Mouse (Mus musculus): ENCODE results near the gene Atp5j2.
"Not testable (repeated sequence)": the region's sequence is repeated elsewhere in the genome, so short reads cannot be mapped to it uniquely, and the experiment has no call there.

The Atp5j2 gene

GRCm38 (mm10) chr5:145191962-145192361 lies at the start of gene Atp5j2:
Gene Atp5j2, minus strand, starts transcription at chr5:145192062.
- DNase-seq (ENCODE audit: low read depth, low spot score) = no peak

DNA sequence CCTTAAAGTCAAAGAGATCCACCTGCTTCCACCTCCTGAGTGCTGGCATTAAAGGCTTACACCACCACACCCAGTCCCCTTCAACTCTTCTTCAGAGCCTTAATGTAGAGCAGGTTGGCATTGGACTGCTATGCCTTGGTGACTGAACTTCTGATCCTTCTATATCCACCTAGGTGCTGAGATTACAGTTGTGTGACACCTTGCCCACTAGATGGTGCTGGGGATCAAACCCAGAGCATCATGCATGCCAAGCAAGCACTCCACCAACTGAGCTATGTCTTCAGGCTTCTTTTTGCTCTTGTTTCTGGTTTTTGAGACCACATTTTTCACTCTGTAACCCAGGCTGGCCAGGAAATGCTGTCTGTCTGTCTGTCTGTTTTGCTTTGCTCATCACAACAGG lies 42.8 kb upstream of the Atp5j2 start:
- peak; percentile 79 for DNase-seq (ENCODE audit: low read depth, low spot score)

- DNase-seq (ENCODE audit: low read depth, low spot score) = peak; percentile 72
Measured at GRCm38 (mm10) chr5:145231893-145232411, 40.1 kb upstream of the Atp5j2 start.

DNA sequence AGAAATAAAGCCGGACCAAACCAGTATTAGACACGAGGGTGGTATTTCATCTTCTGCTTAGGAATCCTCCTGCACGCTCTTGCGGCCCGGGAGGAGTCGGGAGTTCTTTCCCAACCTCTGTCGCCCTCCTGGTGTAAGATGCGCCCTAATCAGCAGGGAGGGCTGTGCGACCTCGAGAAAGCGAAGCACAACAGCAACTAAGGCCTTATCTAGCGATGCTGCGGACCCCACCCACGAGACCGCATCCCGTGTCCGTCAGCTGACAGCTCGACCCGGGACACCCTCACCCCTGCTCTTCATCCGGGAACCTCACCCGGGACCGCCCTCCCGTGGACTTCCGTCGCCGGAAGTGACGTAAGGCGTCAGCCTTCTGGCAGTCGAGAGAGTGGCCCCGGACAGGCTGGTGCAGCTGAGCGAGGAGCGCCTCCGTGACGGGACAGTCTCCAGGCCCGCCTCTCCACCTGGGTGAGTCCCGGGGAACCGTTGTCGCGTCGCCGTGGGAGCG lies 39.6 kb upstream of the Atp5j2 start, which contains the start of gene Zfp655:
TSS of gene Zfp655 (plus strand) at position 349 of the 505 bp plus-strand sequence.
- DNase-seq (ENCODE audit: low read depth, low spot score) = peak; percentile 98

- DNase-seq (ENCODE audit: low read depth, low spot score) = no peak
Measured at GRCm38 (mm10) chr5:145230641-145231040, 38.8 kb upstream of the Atp5j2 start.

- not testable (repeated sequence) for DNase-seq (ENCODE audit: low read depth, low spot score)
Measured at GRCm38 (mm10) chr5:145229283-145229682, 37.4 kb upstream of the Atp5j2 start.

DNA sequence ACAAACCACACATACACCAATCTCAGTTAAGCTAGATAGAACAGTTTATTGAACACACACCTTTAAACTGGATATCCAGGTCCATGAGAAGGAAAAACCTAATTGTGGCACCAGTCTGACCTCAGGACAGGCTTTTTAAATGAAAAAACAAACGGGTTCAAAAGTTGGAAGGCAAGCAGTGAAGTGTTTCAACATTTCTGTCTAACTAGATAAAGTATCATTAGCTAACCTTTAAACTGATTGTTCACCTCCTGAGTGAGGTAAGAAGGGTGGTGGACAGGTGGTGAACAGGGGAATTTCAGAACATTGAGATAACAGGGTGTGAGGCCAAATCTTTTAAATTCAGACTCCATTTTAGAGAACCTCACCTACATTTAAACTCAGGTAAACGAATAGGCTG lies 34.6 kb upstream of the Atp5j2 start:
- DNase-seq (ENCODE audit: low read depth, low spot score) = no peak

- no peak for DNase-seq (ENCODE audit: low read depth, low spot score)
Measured at GRCm38 (mm10) chr5:145223395-145223794, 31.5 kb upstream of the Atp5j2 start.

GRCm38 (mm10) chr5:145222840-145223239 lies 31.0 kb upstream of the Atp5j2 start:
- DNase-seq (ENCODE audit: low read depth, low spot score) = peak; percentile 85

GRCm38 (mm10) chr5:145219981-145220380 lies 28.1 kb upstream of the Atp5j2 start:
- no peak for DNase-seq (ENCODE audit: low read depth, low spot score)

DNA sequence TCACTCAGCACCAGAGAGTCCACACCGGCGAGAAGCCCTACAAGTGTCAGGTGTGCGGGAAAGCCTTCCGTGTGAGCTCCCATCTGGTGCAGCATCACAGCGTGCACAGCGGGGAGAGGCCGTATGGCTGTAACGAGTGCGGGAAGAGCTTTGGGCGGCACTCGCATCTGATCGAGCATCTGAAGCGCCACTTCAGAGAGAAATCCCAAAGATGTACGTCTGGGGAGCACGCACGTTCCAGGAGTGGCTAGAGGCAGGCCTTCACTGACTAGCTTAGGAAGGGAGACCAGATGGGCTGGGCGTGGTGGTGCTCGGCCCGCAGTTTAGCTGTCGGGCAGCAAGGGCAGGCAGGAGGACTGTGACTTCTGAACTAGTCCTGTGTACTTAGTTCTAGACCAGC lies 26.8 kb upstream of the Atp5j2 start:
- no peak for DNase-seq (ENCODE audit: low read depth, low spot score)

DNA sequence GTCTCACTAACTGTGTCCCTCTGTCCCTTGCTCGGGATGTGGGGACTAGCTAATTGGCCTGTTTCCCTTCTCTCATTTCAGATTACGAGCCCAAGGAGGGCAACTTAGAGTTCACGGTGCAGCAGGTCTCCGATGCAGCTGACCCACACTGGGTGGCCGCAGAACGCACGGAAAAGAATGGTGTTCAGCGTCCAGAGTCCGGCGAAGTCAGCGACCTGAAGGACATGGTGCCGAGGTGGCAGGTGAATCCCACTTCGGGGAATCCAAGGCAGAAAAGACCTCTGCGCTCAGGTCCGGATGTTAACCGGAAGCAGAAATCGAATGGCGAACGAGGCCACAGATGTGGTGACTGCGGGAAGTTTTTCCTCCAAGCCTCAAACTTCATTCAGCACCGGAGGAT lies 26.3 kb upstream of the Atp5j2 start:
- DNase-seq (ENCODE audit: low read depth, low spot score) = no peak

- no peak for DNase-seq (ENCODE audit: low read depth, low spot score)
Measured at GRCm38 (mm10) chr5:145217746-145218145, 25.9 kb upstream of the Atp5j2 start.

DNA sequence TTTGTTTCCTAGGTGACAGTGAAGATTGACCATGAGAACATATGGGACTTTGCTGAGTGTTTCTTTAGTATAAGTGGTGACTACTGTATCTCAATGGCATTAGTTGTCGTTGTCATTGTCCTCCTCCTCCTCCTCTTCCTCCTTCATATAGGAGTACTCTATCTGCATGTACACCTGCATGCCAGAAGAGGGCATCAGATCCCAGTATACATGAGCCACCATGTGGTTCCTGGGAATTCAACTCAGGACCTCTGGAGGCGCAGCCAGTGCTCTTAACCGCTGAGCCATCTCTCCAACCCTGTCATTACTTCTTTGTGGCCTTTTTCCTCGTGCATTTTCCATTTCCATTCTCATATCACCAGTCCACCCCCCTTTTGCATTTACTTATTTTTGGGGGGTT lies 22.8 kb upstream of the Atp5j2 start:
- DNase-seq (ENCODE audit: low read depth, low spot score) = peak; percentile 56

DNA sequence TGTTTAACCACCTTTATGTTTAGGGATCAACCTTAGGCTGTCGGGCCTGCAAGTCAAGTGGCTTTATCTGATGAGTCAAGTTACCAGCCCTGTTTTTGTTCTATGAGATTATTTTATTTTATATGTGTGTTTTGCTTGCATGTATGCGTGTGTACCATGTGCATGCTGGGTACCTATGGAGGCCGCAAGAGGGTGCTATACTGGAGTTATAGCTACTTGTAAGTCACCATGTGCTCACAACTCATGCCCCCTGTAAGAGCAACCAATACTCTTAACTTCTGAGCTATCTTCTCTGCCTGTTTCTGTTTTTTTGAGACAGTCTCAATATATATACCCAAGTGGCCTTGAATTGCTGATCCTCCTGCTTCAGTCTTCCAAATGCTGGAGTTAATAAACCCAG lies 21.6 kb upstream of the Atp5j2 start:
- DNase-seq (ENCODE audit: low read depth, low spot score) = no peak

- DNase-seq (ENCODE audit: low read depth, low spot score) = no peak
Measured at GRCm38 (mm10) chr5:145212216-145212615, 20.4 kb upstream of the Atp5j2 start.

DNA sequence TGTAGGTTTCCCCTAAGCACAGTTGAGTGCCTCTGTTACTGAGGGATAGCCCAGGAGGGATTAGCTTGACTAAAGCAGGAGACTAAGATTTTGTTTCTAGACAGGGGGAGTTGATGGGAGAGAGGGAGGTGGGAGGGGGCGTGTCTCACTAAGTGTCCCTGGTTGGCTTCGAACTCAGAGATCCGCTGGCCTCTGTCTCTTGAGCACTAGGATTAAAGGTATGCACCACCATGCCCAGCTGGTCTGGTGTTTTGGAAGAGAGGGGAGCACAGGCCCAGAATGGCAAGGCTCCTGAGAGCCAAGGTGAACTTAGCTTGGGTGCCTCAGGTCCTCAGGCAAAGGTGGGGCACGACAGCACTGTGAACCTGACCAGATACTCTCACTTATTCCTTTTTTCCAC lies 19.5 kb upstream of the Atp5j2 start:
- no peak for DNase-seq (ENCODE audit: low read depth, low spot score)

DNA sequence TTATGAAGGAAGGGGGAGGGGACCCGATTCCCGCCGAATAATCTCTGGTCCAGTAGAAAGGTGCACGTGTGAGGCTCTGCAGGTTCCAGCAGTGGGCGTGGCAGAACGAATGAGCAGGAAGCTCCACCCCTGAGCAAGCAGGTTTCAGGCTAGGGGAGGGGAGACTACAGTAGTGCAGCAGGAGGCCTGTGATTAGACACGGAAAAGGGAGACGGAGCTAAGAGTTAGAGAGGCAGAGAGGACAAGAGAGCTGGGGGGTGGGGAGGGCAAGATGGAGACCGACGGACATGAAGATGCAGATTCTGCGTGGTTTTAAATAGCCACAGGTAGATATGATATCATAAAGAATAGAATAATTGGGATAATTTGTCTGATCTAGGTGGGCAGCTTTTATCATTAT lies 16.5 kb upstream of the Atp5j2 start:
- DNase-seq (ENCODE audit: low read depth, low spot score) = not testable (repeated sequence)

DNA sequence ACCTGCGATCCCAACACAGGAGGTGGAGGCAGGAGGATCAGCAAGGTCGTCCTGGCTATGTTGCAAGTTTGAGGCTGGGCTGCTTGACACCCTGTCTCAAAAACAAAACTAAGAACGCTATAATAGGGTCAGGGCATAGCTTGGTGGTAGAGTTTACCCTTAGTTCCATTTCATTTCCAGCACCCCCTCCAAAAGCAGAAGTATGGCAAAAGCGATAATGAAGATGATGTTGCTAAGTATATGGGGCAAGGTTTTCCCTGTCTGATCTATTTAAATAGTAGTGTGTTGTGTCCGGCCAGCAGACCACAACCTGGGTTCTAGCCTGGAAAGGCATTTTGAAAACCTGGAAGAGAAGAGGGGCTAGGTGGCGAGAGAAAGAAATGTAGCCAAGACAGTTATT lies 16.1 kb upstream of the Atp5j2 start:
- DNase-seq (ENCODE audit: low read depth, low spot score) = no peak

DNA sequence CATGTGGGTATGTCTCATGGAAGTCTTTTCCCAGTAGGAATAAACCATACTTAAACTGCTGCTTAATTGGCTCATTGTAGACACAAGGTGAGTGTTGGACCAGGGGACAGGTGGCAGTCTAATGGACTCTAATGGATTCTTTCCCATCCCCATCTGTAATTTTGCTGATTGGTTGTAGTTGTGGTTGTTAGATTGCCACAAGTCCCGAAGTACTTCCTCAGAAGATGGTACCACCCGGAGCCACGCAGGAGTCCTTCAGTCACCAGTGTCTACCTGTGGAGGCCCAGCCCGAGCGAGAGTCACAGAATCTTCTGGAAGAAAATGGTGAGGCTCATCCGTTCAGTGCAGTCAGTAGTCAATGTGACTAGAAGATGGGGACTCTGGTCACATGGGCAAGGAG lies 15.5 kb upstream of the Atp5j2 start:
- DNase-seq (ENCODE audit: low read depth, low spot score) = no peak

DNA sequence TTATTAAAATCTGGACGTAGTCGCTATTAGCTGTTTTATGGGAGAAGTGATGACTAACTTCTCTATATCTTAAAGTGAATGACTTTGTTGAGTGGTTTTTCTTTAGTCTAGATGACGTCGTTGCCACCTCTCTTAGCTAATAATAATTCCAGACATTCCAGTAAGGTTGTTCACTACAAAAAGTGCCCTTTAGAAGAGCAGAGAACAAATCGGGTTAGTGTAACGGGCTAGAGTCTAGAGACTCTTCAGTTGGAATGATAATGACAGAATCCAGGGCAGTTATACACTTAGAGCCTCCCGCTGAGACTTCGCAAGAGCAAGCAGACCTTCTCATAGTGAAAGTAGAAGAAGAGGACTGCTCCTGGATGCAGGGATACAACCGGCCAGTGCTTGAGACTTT lies 13.2 kb upstream of the Atp5j2 start:
- peak; percentile 72 for DNase-seq (ENCODE audit: low read depth, low spot score)

DNA sequence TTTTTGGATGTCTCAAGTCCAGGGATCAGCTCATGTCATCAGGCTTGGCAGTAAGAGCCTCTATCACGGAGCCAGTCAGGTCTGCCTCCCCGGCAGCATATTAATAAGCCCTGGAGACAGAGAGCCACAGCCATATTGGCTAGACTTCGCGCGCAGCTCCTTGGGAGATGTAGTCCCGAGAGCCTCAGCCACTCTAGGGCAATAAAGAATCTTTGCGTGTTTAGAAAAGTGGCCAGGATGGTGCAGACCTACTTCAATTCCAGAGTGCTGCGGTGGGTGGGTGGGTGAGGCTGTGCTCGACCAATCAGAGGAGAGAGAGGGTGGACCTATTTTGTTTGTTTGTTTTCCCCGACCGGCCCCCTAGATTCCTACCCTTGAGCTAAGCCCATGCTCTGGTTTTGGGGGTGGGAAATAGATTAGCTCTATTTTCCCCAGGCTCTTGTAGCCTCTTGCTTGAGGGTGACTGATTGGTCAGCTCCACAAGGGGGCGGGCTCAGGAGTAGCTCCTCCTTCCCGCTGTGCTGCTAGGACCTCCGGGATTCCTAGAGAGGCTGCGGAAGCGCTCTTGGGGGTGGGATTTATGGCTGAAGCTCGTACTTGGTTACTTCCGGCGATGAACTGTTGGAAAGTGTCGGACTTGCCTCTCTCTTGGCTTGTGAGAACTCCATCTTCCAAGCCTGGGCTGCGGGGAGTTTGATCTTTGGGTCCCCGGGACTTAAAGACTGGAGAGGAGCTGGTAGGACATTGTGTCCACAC lies 12.3 kb upstream of the Atp5j2 start, which contains the start of gene Zkscan5:
TSS of gene Zkscan5 (plus strand) at position 627 of the 756 bp plus-strand sequence.
- DNase-seq (ENCODE audit: low read depth, low spot score) = peak; percentile 100

- peak; percentile 36 for DNase-seq (ENCODE audit: low read depth, low spot score)
Measured at GRCm38 (mm10) chr5:145202446-145202845, 10.6 kb upstream of the Atp5j2 start.

Data from 3T3-L1 (cell line).